Comparison of ENCODE assay signal across 27 mouse cellular contexts in the genomic region with DNA sequence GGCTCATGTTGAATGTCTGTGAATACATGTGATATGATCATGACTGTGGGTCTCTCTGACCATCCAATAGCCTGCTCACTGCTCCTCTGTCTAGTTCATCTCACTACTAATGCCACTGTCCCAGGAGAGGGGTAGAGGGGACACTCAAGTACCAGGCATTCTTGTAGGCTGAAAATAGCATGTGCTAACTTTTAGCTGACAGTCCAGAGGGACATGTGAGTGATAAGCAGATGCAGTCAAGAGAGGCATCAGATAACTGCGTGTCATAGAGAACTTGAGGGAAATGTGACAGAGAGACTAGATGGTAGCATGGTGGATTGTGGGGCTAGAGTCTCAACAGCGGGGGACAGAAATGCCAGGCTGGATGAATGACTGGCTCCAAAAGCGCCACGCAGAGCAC.
DNase-seq lines count a peak whose midpoint lies in the region; ATAC-seq lines count a peak whose summit lies in the region.
"Had no signal": no experiment of that assay in that cellular context is flagged by ENCODE, and none has a peak within 500 bp of the region (broad histone marks: within the 10 kb centered on the region; RNA-seq: fewer than 3 reads in every experiment).

No protein-coding gene starts in this region.

- intact Hi-C loops in heart, postnatal 36 days (cut with DNase I): loop anchor here (5.0 kb wide), 1 partner anchor 110 kb away; no protein-coding TSS in a partner anchor

- DNase-seq in heart, adult 9 months (ENCODE audit: low spot score in 2 of 2): peak; percentile 15 to 20
- DNase-seq in heart, postnatal 36 days: no peak
- no peak for DNase-seq in heart, adult 8-10 months (ENCODE audit: low spot score)
- no peak for DNase-seq in urinary bladder, postnatal 36 days (ENCODE audit: low spot score in 2 of 2)
- DNase-seq: adrenal gland, adult 8-10 months; adrenal gland, postnatal 25 days; cerebellum, adult 11-12 months; cerebellum, adult 8-10 months; cerebellum, postnatal 10 days; cerebellum, postnatal 36 days; embryo, embryonic 11 days; gastrocnemius, postnatal 14 days; kidney, adult 18-20 months; kidney, adult 9 months had no signal

- WGBS in heart, embryonic 12.5 days: 50% methylated on average over 4 of the region's 4 CpGs
- 45% methylated on average over 4 of the region's 4 CpGs for WGBS in heart, embryonic 15.5 days
- 90% methylated on average over 4 of the region's 4 CpGs for WGBS in forebrain, embryonic 16.5 days

- H3K9me3 ChIP-seq in heart, embryonic 12.5 days (replicated peaks): peaks cover 3% of the 10 kb centered on the region; the same call in 1 of the 2 replicates
- no peaks in the 10 kb centered on the region for H3K9me3 ChIP-seq in heart, embryonic 15.5 days (replicated peaks)
- H3K9me3 ChIP-seq in forebrain, embryonic 16.5 days (ENCODE audit: control insufficient read depth, low read length): no peaks in the 10 kb centered on the region
- H3K9me3 ChIP-seq: embryonic facial prominence, embryonic 10.5 days; embryonic facial prominence, embryonic 13.5 days; forebrain, embryonic 12.5 days; forebrain, embryonic 15.5 days had no signal

- peak; percentile 54 for ATAC-seq in heart, embryonic 12.5 days (ENCODE audit: insufficient number of reproducible peaks, low FRiP score)
- peak; percentile 74; the same call in 1 of the 2 replicates for ATAC-seq in heart, embryonic 15.5 days (replicated peaks; ENCODE audit: insufficient number of reproducible peaks, insufficient read depth, low FRiP score, low read depth)
- ATAC-seq in forebrain, embryonic 16.5 days: no peak
- ATAC-seq: CD4-positive, CD25-positive, alpha-beta regulatory T cell, adult 4 months; forebrain, embryonic 15.5 days; hindbrain, postnatal 0 days; inflammation-experienced regulatory T-cells, adult 6 months; intestine, embryonic 16.5 days had no signal

- peaks cover 10% of the 10 kb centered on the region for H3K36me3 ChIP-seq in heart, embryonic 12.5 days
- H3K36me3 ChIP-seq in heart, embryonic 15.5 days: no peaks in the 10 kb centered on the region
- H3K36me3 ChIP-seq in forebrain, embryonic 16.5 days (ENCODE audit: control insufficient read depth, insufficient read depth): no peaks in the 10 kb centered on the region
- H3K36me3 ChIP-seq: embryonic facial prominence, embryonic 10.5 days; embryonic facial prominence, embryonic 13.5 days; forebrain, embryonic 12.5 days; forebrain, embryonic 15.5 days had no signal

- peaks cover 53% of the 10 kb centered on the region for H3K4me1 ChIP-seq in heart, embryonic 12.5 days (replicated peaks)
- peaks cover 36% of the 10 kb centered on the region for H3K4me1 ChIP-seq in heart, embryonic 15.5 days (replicated peaks)
- H3K4me1 ChIP-seq in forebrain, embryonic 16.5 days (replicated peaks; ENCODE audit: control insufficient read depth, insufficient read depth, low read length): peaks cover 4% of the 10 kb centered on the region
- H3K4me1 ChIP-seq: forebrain, embryonic 12.5 days had no signal

- H3K9ac ChIP-seq in heart, embryonic 12.5 days: no peak overlapping the region
- no peak overlapping the region for H3K9ac ChIP-seq in heart, embryonic 15.5 days
- no peak overlapping the region for H3K9ac ChIP-seq in forebrain, embryonic 16.5 days (replicated peaks; ENCODE audit: low read depth, low read length)
- H3K9ac ChIP-seq: embryonic facial prominence, embryonic 13.5 days; forebrain, embryonic 12.5 days; forebrain, embryonic 15.5 days; hindbrain, embryonic 14.5 days had no signal

- no peaks in the 10 kb centered on the region for H3K27me3 ChIP-seq in heart, embryonic 12.5 days (replicated peaks)
- H3K27me3 ChIP-seq in heart, embryonic 15.5 days: no peaks in the 10 kb centered on the region
- H3K27me3 ChIP-seq in forebrain, embryonic 16.5 days (replicated peaks; ENCODE audit: control insufficient read depth, insufficient read depth, low read length): no peaks in the 10 kb centered on the region
- H3K27me3 ChIP-seq: embryonic facial prominence, embryonic 13.5 days; forebrain, embryonic 15.5 days had no signal

- H3K27ac ChIP-seq in heart, embryonic 12.5 days (ENCODE audit: poor library complexity, severe bottlenecking): peak overlapping the region; percentile 84
- peak overlapping the region; percentile 84 for H3K27ac ChIP-seq in heart, embryonic 15.5 days
- no peak overlapping the region for H3K27ac ChIP-seq in forebrain, embryonic 16.5 days (ENCODE audit: low read length)
- H3K27ac ChIP-seq: embryonic facial prominence, embryonic 10.5 days; embryonic facial prominence, embryonic 13.5 days; forebrain, embryonic 12.5 days; forebrain, embryonic 15.5 days; hindbrain, embryonic 14.5 days; hindbrain, postnatal 0 days had no signal

- no peak overlapping the region for H3K4me3 ChIP-seq in heart, embryonic 12.5 days
- no peak overlapping the region for H3K4me3 ChIP-seq in heart, embryonic 15.5 days
- no peak overlapping the region for H3K4me3 ChIP-seq in forebrain, embryonic 16.5 days (replicated peaks; ENCODE audit: low read length)
- H3K4me3 ChIP-seq: embryonic facial prominence, embryonic 10.5 days; embryonic facial prominence, embryonic 13.5 days; erythroblast, embryonic 14.5 days; forebrain, embryonic 12.5 days; forebrain, embryonic 15.5 days had no signal

- H3K4me2 ChIP-seq in heart, embryonic 12.5 days: peak overlapping the region; percentile 11; the same call in 1 of the 2 replicates
- H3K4me2 ChIP-seq in heart, embryonic 15.5 days: no peak overlapping the region
- no peak overlapping the region for H3K4me2 ChIP-seq in forebrain, embryonic 16.5 days (ENCODE audit: low read length)
- H3K4me2 ChIP-seq: embryonic facial prominence, embryonic 13.5 days; forebrain, embryonic 12.5 days; forebrain, embryonic 15.5 days; hindbrain, embryonic 14.5 days had no signal

Comparison
In these comparisons a context has a peak if more than half of its experiments do, and no peak if none do; other contexts are left out.
1. DNase-seq: peak in heart, adult 9 months (2 of 2); none in heart, postnatal 36 days (0 of 2), heart, adult 8-10 months (single experiment) and urinary bladder, postnatal 36 days (0 of 2).